Mouse (Mus musculus) limb, embryonic 12.5 days (tissue): ENCODE measurements at regions not wholly inside any gene's neighbourhood (a gene's known extent, or its start where the extent isn't known, plus 50 kb on each side); places are given as distances from the start of the nearest gene placed in this dataset.
"Not testable (repeated sequence)": the region's sequence is repeated elsewhere in the genome, so short reads cannot be mapped to it uniquely, and the experiment has no call there.

Experiments
- ATAC-seq: fragments of 200-750 bp; cut with Nextera tagmentation; 2 replicates; pipeline ENCODE4 v1.8.0; 2017; ENCODE audit warnings: low read depth, moderate TSS enrichment; ENCODE audit not compliant: insufficient number of reproducible peaks, insufficient read depth, low FRiP score, low TSS enrichment
- H3K27ac ChIP-seq: fragments of 300-500 bp; sonication (generic); 2 replicates; pipeline ENCODE4 v1.5.1; 2016; ENCODE audit warnings: mild to moderate bottlenecking, moderate library complexity
- H3K27me3 ChIP-seq: fragments of 300-500 bp; sonication (generic); 2 replicates; pipeline ENCODE4 v1.6.1; 2016; ENCODE audit warnings: mild to moderate bottlenecking, moderate library complexity
- H3K36me3 ChIP-seq: fragments of 300-500 bp; sonication (generic); 2 replicates; pipeline ENCODE4 v1.6.1; 2016; ENCODE audit warnings: mild to moderate bottlenecking, moderate library complexity
- H3K4me1 ChIP-seq: fragments of 300-500 bp; sonication (generic); replicated peaks from 2 replicates; pipeline ENCODE4 v1.6.1; 2016
- H3K4me2 ChIP-seq: fragments of 300-500 bp; sonication (generic); 2 replicates; pipeline ENCODE4 v1.6.1; 2016; ENCODE audit warnings: mild to moderate bottlenecking, moderate library complexity
- H3K4me3 ChIP-seq: fragments of 300-500 bp; sonication (generic); replicated peaks from 2 replicates; pipeline ENCODE4 v1.5.1; 2016; ENCODE audit warnings: mild to moderate bottlenecking
- H3K9ac ChIP-seq: fragments of 300-500 bp; sonication (generic); replicated peaks from 2 replicates; pipeline ENCODE4 v1.6.1; 2016; ENCODE audit warnings: mild to moderate bottlenecking, moderate library complexity
- H3K9me3 ChIP-seq: fragments of 300-500 bp; sonication (generic); 2 replicates; pipeline ENCODE4 v1.6.1; 2016; ENCODE audit warnings: mild to moderate bottlenecking, moderate library complexity
- WGBS: fragments of 180-500 bp; shearing (Covaris S2); methylation state at CpG from one replicate; pipeline ENCODE4 v1.1.7; 2016; 5-methylcytosine and 5-hydroxymethylcytosine counted together

- 66% methylated on average over 1 of the region's 1 CpGs for WGBS
- Histone ChIP-seq H3K36me3 (no peaks in the 10 kb centered on the region), H3K4me1 (no peaks in the 10 kb centered on the region), H3K4me2 (no peak overlapping the region), H3K27ac (no peak overlapping the region), H3K9me3 (no peaks in the 10 kb centered on the region), H3K4me3 (no peak overlapping the region), H3K9ac (no peak overlapping the region), H3K27me3 (no peaks in the 10 kb centered on the region)
- ATAC-seq, result no peak
Measured at GRCm38 (mm10) chr3:20792503-20792902, 425.5 kb upstream of the Agtr1b start.

- Histone ChIP-seq H3K4me3 (no peak overlapping the region), H3K9ac (no peak overlapping the region), H3K4me2 (no peak overlapping the region), H3K27me3 (no peaks in the 10 kb centered on the region), H3K27ac (no peak overlapping the region), H3K9me3 (no peaks in the 10 kb centered on the region), H3K36me3 (no peaks in the 10 kb centered on the region), H3K4me1 (no peaks in the 10 kb centered on the region)
- ATAC-seq, result no peak
Measured at GRCm38 (mm10) chr3:20777883-20778282, 410.9 kb upstream of the Agtr1b start.

- WGBS, result 88% methylated on average over 2 of the region's 2 CpGs
- Histone ChIP-seq H3K36me3 (no peaks in the 10 kb centered on the region), H3K27me3 (no peaks in the 10 kb centered on the region), H3K27ac (no peak overlapping the region), H3K4me1 (no peaks in the 10 kb centered on the region), H3K4me2 (no peak overlapping the region), H3K9me3 (no peaks in the 10 kb centered on the region), H3K4me3 (no peak overlapping the region), H3K9ac (no peak overlapping the region)
- ATAC-seq, result no peak
Measured at GRCm38 (mm10) chr3:20776964-20777304, 410.0 kb upstream of the Agtr1b start.

GRCm38 (mm10) chr3:20776128-20776963 lies 409.4 kb upstream of the Agtr1b start:
- Histone ChIP-seq H3K4me2 (no peak overlapping the region), H3K9ac (no peak overlapping the region), H3K27ac (no peak overlapping the region), H3K27me3 (no peaks in the 10 kb centered on the region), H3K36me3 (no peaks in the 10 kb centered on the region), H3K4me1 (no peaks in the 10 kb centered on the region), H3K4me3 (no peak overlapping the region), H3K9me3 (no peaks in the 10 kb centered on the region)
- WGBS, result 60% methylated on average over 4 of the region's 4 CpGs
- ATAC-seq, result peak; percentile 68; the same call in 1 of the 2 replicates

GRCm38 (mm10) chr3:20734302-20734701 lies 367.3 kb upstream of the Agtr1b start:
- H3K4me3 ChIP-seq, result no peak overlapping the region
- H3K27me3 ChIP-seq, result no peaks in the 10 kb centered on the region
- no peak for ATAC-seq
- no peaks in the 10 kb centered on the region for H3K4me1 ChIP-seq
- no peak overlapping the region for H3K9ac ChIP-seq
- whole genome bisulfite sequencing, result 71% methylated on average over 3 of the region's 3 CpGs
- H3K9me3 ChIP-seq, result no peaks in the 10 kb centered on the region
- no peak overlapping the region for H3K4me2 ChIP-seq
- no peaks in the 10 kb centered on the region for H3K36me3 ChIP-seq
- no peak overlapping the region for H3K27ac ChIP-seq

- H3K9me3 ChIP-seq, result no peaks in the 10 kb centered on the region
- no peaks in the 10 kb centered on the region for H3K27me3 ChIP-seq
- H3K27ac ChIP-seq, result no peak overlapping the region
- H3K36me3 ChIP-seq, result no peaks in the 10 kb centered on the region
- H3K4me2 ChIP-seq, result no peak overlapping the region
- H3K9ac ChIP-seq, result no peak overlapping the region
- no peak for ATAC-seq
- no peak overlapping the region for H3K4me3 ChIP-seq
- H3K4me1 ChIP-seq, result no peaks in the 10 kb centered on the region
Measured at GRCm38 (mm10) chr3:20732005-20732404, 365.0 kb upstream of the Agtr1b start.

- Histone ChIP-seq H3K4me1 (no peaks in the 10 kb centered on the region), H3K36me3 (no peaks in the 10 kb centered on the region), H3K27me3 (no peaks in the 10 kb centered on the region), H3K4me3 (no peak overlapping the region), H3K9ac (no peak overlapping the region), H3K27ac (no peak overlapping the region), H3K9me3 (no peaks in the 10 kb centered on the region), H3K4me2 (no peak overlapping the region)
- no peak for ATAC-seq
Measured at GRCm38 (mm10) chr3:20730481-20730880, 363.5 kb upstream of the Agtr1b start.

GRCm38 (mm10) chr3:20729776-20730175 lies 362.8 kb upstream of the Agtr1b start:
- not testable (repeated sequence) for H3K4me2 ChIP-seq, H3K9ac ChIP-seq, H3K36me3 ChIP-seq, H3K27me3 ChIP-seq, ATAC-seq, H3K9me3 ChIP-seq, H3K4me1 ChIP-seq, H3K4me3 ChIP-seq, H3K27ac ChIP-seq

GRCm38 (mm10) chr3:20714671-20715070 lies 347.7 kb upstream of the Agtr1b start:
- WGBS, result 36% methylated on average over 1 of the region's 1 CpGs
- H3K36me3 ChIP-seq, result no peaks in the 10 kb centered on the region

GRCm38 (mm10) chr3:20709661-20710060 lies 342.7 kb upstream of the Agtr1b start:
- Histone ChIP-seq H3K27ac (no peak overlapping the region), H3K4me2 (no peak overlapping the region), H3K4me3 (no peak overlapping the region), H3K4me1 (no peaks in the 10 kb centered on the region), H3K27me3 (no peaks in the 10 kb centered on the region), H3K36me3 (no peaks in the 10 kb centered on the region), H3K9ac (no peak overlapping the region), H3K9me3 (no peaks in the 10 kb centered on the region)
- ATAC-seq, result no peak
- 40% methylated on average over 2 of the region's 2 CpGs for WGBS

More at GRCm38 (mm10) chr3:20714671-20715070, 347.7 kb upstream of the Agtr1b start:
- Histone ChIP-seq H3K9ac (no peak overlapping the region), H3K27me3 (no peaks in the 10 kb centered on the region), H3K4me2 (no peak overlapping the region), H3K4me1 (no peaks in the 10 kb centered on the region), H3K27ac (no peak overlapping the region), H3K4me3 (no peak overlapping the region), H3K9me3 (no peaks in the 10 kb centered on the region)
- ATAC-seq, result no peak

GRCm38 (mm10) chr3:20695322-20695859 lies 328.4 kb upstream of the Agtr1b start:
- Histone ChIP-seq H3K4me2 (no peak overlapping the region), H3K4me3 (no peak overlapping the region), H3K4me1 (no peaks in the 10 kb centered on the region), H3K36me3 (no peaks in the 10 kb centered on the region), H3K9me3 (no peaks in the 10 kb centered on the region), H3K27ac (no peak overlapping the region), H3K9ac (no peak overlapping the region), H3K27me3 (no peaks in the 10 kb centered on the region)
- 89% methylated on average over 2 of the region's 2 CpGs for WGBS
- ATAC-seq, result no peak

GRCm38 (mm10) chr3:20680944-20681494 lies 314.0 kb upstream of the Agtr1b start:
- 85% methylated on average over 6 of the region's 6 CpGs for WGBS
- Histone ChIP-seq H3K36me3 (no peaks in the 10 kb centered on the region), H3K9me3 (no peaks in the 10 kb centered on the region), H3K4me3 (no peak overlapping the region), H3K9ac (no peak overlapping the region), H3K27ac (no peak overlapping the region), H3K4me1 (no peaks in the 10 kb centered on the region), H3K27me3 (no peaks in the 10 kb centered on the region), H3K4me2 (no peak overlapping the region)
- ATAC-seq, result no peak
